Mouse (Mus musculus) forebrain, embryonic 13.5 days (tissue): ENCODE data around the gene Slc24a4. TPM values are rescaled to one million over a fixed set of nuclear protein-coding genes. Genes with fewer than 3 reads are reported as not detected.

ENCODE experiments used
- ATAC-seq: fragments of 200-750 bp; cut with Nextera tagmentation; 2 replicates; pipeline ENCODE4 v1.8.0; 2017
- H3K27ac ChIP-seq: fragments of 300-500 bp; sonication (generic); 2 replicates; pipeline ENCODE4 v1.5.1; 2015; ENCODE audit warnings: inconsistent platforms, mild to moderate bottlenecking, moderate library complexity
- H3K27me3 ChIP-seq: fragments of 300-500 bp; sonication (generic); 2 replicates; pipeline ENCODE4 v1.6.1; 2015; ENCODE audit warnings: mild to moderate bottlenecking, inconsistent platforms
- H3K36me3 ChIP-seq: fragments of 300-500 bp; sonication (generic); 2 replicates; pipeline ENCODE4 v1.6.1; 2015; ENCODE audit warnings: mild to moderate bottlenecking, inconsistent platforms; ENCODE audit not compliant: poor library complexity, severe bottlenecking
- H3K4me1 ChIP-seq: fragments of 300-500 bp; sonication (generic); 2 replicates; pipeline ENCODE4 v1.6.1; 2015; ENCODE audit warnings: inconsistent platforms
- H3K4me2 ChIP-seq: fragments of 300-500 bp; sonication (generic); 2 replicates; pipeline ENCODE4 v1.6.1; 2015; ENCODE audit warnings: inconsistent platforms, mild to moderate bottlenecking, moderate library complexity
- H3K4me3 ChIP-seq: fragments of 300-500 bp; sonication (generic); 2 replicates; pipeline ENCODE4 v1.5.1; 2015; ENCODE audit warnings: mild to moderate bottlenecking, inconsistent platforms
- H3K9ac ChIP-seq: fragments of 300-500 bp; sonication (generic); 2 replicates; pipeline ENCODE4 v1.6.1; 2015; ENCODE audit warnings: mild to moderate bottlenecking, inconsistent platforms
- H3K9me3 ChIP-seq: fragments of 300-500 bp; sonication (generic); replicated peaks from 2 replicates; pipeline ENCODE4 v1.6.1; 2016; ENCODE audit warnings: inconsistent platforms
- WGBS: fragments of 180-500 bp; shearing (Covaris S2); methylation state at CpG from one replicate; pipeline ENCODE4 v1.1.7; 2015; 5-methylcytosine and 5-hydroxymethylcytosine counted together
- polyA plus RNA-seq: library from polyadenylated mRNA; unstranded; fragments of >200 nt; fragmentation: Nextera tagmentation; extraction: Ambion mirVana; gene quantifications from 2 replicates; pipeline ENCODE4 v1.2.1, GENCODE M21; 2015

Gene Slc24a4
- polyA plus RNA-seq, 1 experiment from 2014 or later, result 0.32 TPM

- Histone ChIP-seq H3K9me3 (no peaks in the 10 kb centered on the region), H3K4me1 (peaks cover 35% of the 10 kb centered on the region), H3K9ac (no peak overlapping the region), H3K27me3 (no peaks in the 10 kb centered on the region), H3K36me3 (no peaks in the 10 kb centered on the region), H3K4me2 (no peak overlapping the region), H3K4me3 (no peak overlapping the region), H3K27ac (no peak overlapping the region)
- ATAC-seq, result no peak
- WGBS, result 69% methylated on average over 10 of the region's 10 CpGs
Measured at GRCm38 (mm10) chr12:102305069-102305836, 176.7 kb downstream of the Slc24a4 start.

DNA sequence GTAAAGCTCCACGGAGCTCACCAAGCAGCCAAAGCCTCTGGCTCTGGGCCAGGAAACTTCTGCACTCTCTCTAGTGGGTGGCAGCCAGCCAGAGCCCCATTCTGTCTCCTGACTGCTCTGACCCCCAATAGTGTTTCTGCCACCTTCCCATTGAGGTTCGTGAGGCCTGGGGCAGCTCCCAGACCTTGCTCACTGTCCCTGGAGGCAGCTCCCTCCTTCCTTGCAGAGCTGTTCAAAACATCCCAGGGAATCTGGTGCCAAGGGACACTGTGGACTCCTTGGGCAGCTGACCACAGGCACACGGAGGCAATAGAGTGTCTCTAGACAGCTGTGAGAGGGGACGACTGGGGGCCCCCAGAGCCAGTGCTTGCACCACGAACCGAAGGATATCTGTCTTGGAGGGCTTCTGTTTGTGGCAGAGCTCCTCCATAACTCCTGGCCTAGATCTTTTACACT is 179.5 kb downstream of the Slc24a4 start:
- WGBS, result 63% methylated on average over 6 of the region's 6 CpGs
- Histone ChIP-seq H3K36me3 (no peaks in the 10 kb centered on the region), H3K9ac (no peak overlapping the region), H3K9me3 (no peaks in the 10 kb centered on the region), H3K4me3 (no peak overlapping the region), H3K27me3 (no peaks in the 10 kb centered on the region), H3K27ac (peak overlapping the region; percentile 79), H3K4me2 (no peak overlapping the region), H3K4me1 (peaks cover 35% of the 10 kb centered on the region)
- peak; percentile 17 for ATAC-seq

- Histone ChIP-seq H3K4me3 (no peak overlapping the region), H3K9me3 (no peaks in the 10 kb centered on the region), H3K4me2 (no peak overlapping the region), H3K36me3 (no peaks in the 10 kb centered on the region), H3K4me1 (peaks cover 30% of the 10 kb centered on the region), H3K27ac (peak overlapping the region; percentile 79), H3K9ac (no peak overlapping the region), H3K27me3 (no peaks in the 10 kb centered on the region)
- ATAC-seq, result peak; percentile 75
- 71% methylated on average over 16 of the region's 16 CpGs for WGBS
Measured at GRCm38 (mm10) chr12:102308457-102309011, 180.0 kb downstream of the Slc24a4 start.

GRCm38 (mm10) chr12:102309099-102309799 is 180.7 kb downstream of the Slc24a4 start:
- no peak overlapping the region for H3K4me3 ChIP-seq
- H3K27me3 ChIP-seq, result no peaks in the 10 kb centered on the region
- no peaks in the 10 kb centered on the region for H3K36me3 ChIP-seq
- H3K4me2 ChIP-seq, result no peak overlapping the region
- H3K9ac ChIP-seq, result no peak overlapping the region
- peak overlapping the region; percentile 79 for H3K27ac ChIP-seq
- ATAC-seq, result no peak
- peaks cover 24% of the 10 kb centered on the region for H3K4me1 ChIP-seq
- 91% methylated on average over 11 of the region's 11 CpGs for WGBS
- no peaks in the 10 kb centered on the region for H3K9me3 ChIP-seq

GRCm38 (mm10) chr12:102309800-102310195 is 181.3 kb downstream of the Slc24a4 start:
- no peaks in the 10 kb centered on the region for H3K9me3 ChIP-seq
- H3K9ac ChIP-seq, result no peak overlapping the region

GRCm38 (mm10) chr12:102310261-102310660 is 181.7 kb downstream of the Slc24a4 start:
- Histone ChIP-seq H3K27ac (no peak overlapping the region), H3K9me3 (no peaks in the 10 kb centered on the region), H3K9ac (no peak overlapping the region), H3K27me3 (no peaks in the 10 kb centered on the region), H3K4me3 (no peak overlapping the region), H3K36me3 (no peaks in the 10 kb centered on the region), H3K4me1 (peaks cover 18% of the 10 kb centered on the region), H3K4me2 (no peak overlapping the region)
- WGBS, result 90% methylated on average over 3 of the region's 3 CpGs
- ATAC-seq, result no peak

More at GRCm38 (mm10) chr12:102309800-102310195, 181.3 kb downstream of the Slc24a4 start:
- Histone ChIP-seq H3K4me1 (peaks cover 21% of the 10 kb centered on the region), H3K4me2 (no peak overlapping the region), H3K36me3 (no peaks in the 10 kb centered on the region), H3K27ac (no peak overlapping the region), H3K27me3 (no peaks in the 10 kb centered on the region), H3K4me3 (no peak overlapping the region)
- WGBS, result 85% methylated on average over 8 of the region's 8 CpGs
- ATAC-seq, result no peak

GRCm38 (mm10) chr12:102311454-102311853 is 182.9 kb downstream of the Slc24a4 start:
- H3K4me1 ChIP-seq, result peaks cover 16% of the 10 kb centered on the region
- no peaks in the 10 kb centered on the region for H3K27me3 ChIP-seq
- no peaks in the 10 kb centered on the region for H3K36me3 ChIP-seq
- H3K9me3 ChIP-seq, result no peaks in the 10 kb centered on the region
- ATAC-seq, result no peak
- 88% methylated on average over 5 of the region's 5 CpGs for WGBS
- H3K9ac ChIP-seq, result no peak overlapping the region
- H3K4me3 ChIP-seq, result no peak overlapping the region
- H3K4me2 ChIP-seq, result no peak overlapping the region
- H3K27ac ChIP-seq, result no peak overlapping the region

Other genes starting within 250 kb of the Slc24a4 start
- 23.6 and 24.0 TPM in 2 replicates for gene Trip11, start 215.5 kb upstream of the Slc24a4 start, polyA plus RNA-seq
- 13.9 and 14.8 TPM in 2 replicates for gene Atxn3, start 170.5 kb upstream of the Slc24a4 start, polyA plus RNA-seq
- 35.9 and 37.9 TPM in 2 replicates for gene Cpsf2, start 152.7 kb upstream of the Slc24a4 start, polyA plus RNA-seq
- gene Rin3, start 154.3 kb downstream of the Slc24a4 start, polyA plus RNA-seq, result 2.0 TPM in 2 replicates